Mouse (Mus musculus): Measurements from ENCODE around the gene Fam78a. TPM values are rescaled to one million over a fixed set of nuclear protein-coding genes. Genes with fewer than 3 reads are reported as not detected.

Fam78a gene
- total RNA-seq, 2 experiments from 2014 or later = 6.5 to 10.9 TPM

DNA sequence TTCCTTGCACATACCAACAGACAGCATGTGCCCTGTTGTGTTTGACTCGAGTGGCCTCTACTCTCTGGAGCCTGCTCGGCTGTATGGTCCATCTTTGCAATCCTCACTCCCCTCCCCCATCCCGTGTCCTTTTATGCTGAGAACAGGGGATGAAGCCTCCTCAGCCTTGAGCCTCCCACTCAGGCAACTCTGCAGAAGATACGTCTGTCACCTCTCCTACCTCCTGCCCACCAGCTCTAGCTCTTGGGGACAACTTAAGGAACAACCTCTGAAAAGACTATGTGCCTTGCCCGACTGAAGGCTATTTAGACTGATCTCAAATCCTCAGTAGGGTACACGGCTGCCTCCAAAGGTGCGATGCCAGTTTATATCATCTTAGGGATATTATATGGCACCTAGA is 18.9 kb upstream of the Fam78a start:
- no peak for ATAC-seq (replicated peaks; ENCODE audit: poor library complexity, severe bottlenecking)

GRCm38 (mm10) chr2:32102944-32103343 is 18.3 kb upstream of the Fam78a start:
- no peak for ATAC-seq (replicated peaks; ENCODE audit: poor library complexity, severe bottlenecking)

- no peak for ATAC-seq (replicated peaks; ENCODE audit: poor library complexity, severe bottlenecking)
Observed at GRCm38 (mm10) chr2:32096122-32096420, 11.4 kb upstream of the Fam78a start.

DNA sequence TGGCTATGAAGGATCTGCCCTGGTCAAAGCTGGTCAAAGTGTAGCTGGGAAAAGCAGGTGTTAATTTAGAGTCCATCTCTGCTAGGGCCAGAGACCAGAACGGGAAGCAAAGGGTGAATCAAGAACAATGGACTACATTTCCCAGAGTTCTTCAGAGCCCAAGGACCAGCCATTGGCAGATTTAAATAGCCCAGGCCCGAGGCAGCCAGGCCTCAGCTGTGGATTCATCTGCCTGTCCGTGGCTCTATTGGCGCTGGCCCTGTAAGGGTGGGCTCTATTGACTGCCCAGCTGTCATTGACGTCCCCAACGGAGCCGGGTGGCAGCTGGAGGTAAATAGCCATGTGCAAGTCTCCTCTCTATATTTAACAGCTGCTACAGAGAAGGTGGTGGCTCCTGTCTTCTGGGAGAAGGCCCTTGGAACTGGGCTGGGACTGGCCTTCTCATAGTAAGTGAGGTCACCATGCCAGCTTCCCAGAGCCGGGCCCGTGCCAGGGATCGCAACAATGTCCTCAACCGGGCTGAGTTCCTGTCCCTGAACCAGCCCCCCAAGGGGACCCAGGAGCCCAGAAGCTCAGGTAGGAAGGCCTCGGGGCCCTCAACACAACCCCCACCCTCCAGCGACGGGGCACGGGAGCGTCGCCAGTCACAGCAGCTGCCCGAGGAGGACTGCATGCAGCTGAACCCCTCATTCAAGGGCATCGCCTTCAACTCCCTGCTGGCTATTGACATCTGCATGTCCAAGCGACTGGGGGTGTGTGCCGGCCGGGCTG is 10.9 kb upstream of the Fam78a start, which contains the start of gene Plpp7:
Gene Plpp7, plus strand, starts transcription at position 178 of the 771 bp plus-strand sequence.
- ATAC-seq (replicated peaks; ENCODE audit: poor library complexity, severe bottlenecking) = peak; percentile 76

DNA sequence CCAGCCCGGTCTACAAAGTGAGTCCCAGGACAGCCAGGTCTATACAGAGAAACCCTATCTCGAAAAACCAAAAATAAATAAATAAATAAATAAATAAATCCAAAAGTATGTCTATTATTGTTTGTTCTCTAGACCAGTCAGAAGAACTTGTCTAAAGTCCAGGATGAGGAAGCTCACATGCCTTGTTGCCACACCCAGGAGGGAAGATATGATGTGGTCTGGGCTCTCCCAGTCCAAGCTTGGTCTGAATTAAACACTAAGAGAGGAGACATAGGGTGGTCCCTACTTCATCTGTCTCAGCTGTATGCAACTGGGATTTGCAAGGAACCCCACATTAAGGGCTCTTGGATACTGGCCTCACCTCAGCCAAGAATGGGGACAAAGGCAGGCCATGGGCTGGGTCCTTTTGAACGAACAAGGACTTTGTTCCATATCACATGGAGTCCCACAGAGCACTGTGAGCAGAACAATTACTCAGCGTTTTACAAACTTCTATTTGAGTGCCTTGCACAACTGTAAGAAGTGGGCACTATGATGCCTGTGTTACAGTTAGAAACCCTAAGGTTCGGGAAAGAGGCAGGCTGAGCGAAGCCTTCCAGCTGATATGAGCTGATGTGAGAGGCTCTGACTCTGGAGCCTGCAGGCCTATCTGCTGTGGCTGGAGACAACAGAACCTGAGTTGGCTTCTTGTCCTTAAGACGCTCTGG is 9.5 kb upstream of the Fam78a start:
- no peak for ATAC-seq (replicated peaks; ENCODE audit: poor library complexity, severe bottlenecking)

DNA sequence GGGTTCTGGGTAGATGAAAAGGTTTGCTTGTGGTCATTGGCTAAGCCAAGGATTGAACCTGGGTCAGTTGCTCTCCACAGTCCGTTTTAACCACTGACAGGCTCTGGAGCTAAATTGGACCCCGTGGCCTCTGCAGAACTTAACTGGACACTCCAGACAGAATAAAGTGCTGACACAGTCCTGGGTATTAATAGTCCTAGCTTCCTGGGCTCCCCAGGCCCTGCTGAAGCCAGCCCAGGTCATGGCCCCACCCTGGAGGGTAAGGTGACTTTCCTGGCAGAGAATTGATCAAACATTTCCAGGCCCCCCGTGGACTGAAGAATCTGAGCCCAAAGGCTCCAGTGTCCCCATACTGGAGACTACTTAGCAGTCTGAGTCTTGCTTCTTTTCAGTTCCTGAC is 7.3 kb upstream of the Fam78a start:
- no peak for ATAC-seq (replicated peaks; ENCODE audit: poor library complexity, severe bottlenecking)

DNA sequence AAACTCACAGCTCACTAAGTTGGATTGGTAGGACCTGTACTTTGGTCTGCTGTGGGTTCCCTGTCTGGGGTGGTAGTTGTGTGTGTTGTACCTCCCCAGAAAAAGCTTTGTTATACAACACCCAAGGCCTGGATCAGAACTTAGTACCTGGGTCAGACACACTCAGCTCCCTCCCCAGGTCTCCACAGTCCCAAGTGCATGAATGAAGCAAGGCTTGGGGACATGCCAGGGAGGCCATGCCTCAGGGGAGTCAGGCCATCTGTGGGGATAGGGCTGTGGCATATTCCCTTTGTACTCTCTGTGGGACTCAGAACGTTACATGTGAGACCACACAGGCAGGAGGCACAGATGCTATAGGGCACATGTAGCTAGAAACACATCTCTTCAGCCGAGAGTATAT is 5.5 kb upstream of the Fam78a start:
- ATAC-seq (replicated peaks; ENCODE audit: poor library complexity, severe bottlenecking) = no peak

DNA sequence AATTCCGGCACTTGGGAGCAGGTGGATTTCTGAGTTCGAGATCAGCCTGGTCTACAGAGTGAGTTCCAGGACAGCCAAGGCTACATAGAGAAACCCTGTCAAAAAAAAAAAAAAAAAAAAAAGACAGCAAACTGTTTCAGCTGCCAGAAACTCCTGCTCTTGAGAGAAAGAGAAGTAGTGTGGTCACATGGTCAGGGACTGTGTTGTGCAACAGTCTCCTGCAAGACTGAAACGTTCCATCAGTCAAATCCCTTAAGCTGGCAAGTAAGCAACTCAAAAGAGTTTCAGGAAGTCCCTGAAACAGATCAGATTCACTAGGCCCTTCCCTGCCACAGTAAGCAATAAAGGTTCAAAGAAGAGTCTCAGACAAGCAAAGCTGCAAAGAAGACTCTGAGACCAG is 4.9 kb upstream of the Fam78a start:
- peak; percentile 78 for ATAC-seq (replicated peaks; ENCODE audit: poor library complexity, severe bottlenecking)

GRCm38 (mm10) chr2:32088372-32088981 is 3.8 kb upstream of the Fam78a start:
- ATAC-seq (replicated peaks; ENCODE audit: poor library complexity, severe bottlenecking) = peak; percentile 12

- ATAC-seq (replicated peaks; ENCODE audit: poor library complexity, severe bottlenecking) = no peak
Observed at GRCm38 (mm10) chr2:32087606-32088005, 2.9 kb upstream of the Fam78a start.

- ATAC-seq (replicated peaks; ENCODE audit: poor library complexity, severe bottlenecking) = no peak
Observed at GRCm38 (mm10) chr2:32085231-32085630, 574 bp upstream of the Fam78a start.

DNA sequence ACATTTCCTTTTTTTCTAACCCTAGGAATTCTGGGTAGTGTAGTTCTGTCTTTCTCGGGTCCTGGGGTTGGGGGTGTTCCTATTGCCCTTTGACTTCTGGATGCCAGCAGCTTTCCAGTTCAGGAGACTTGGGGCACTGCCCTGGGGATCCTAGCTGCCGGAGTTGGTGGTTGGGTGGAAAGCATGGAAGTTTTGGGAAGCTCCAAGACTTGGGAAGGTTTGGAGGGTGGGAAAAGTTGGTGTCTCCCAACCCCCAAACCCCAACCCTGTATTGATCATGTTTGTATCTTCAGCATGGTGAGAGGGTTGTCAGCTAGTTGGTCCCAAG is 179 bp upstream of the Fam78a start:
- no peak for ATAC-seq (replicated peaks; ENCODE audit: poor library complexity, severe bottlenecking)

DNA sequence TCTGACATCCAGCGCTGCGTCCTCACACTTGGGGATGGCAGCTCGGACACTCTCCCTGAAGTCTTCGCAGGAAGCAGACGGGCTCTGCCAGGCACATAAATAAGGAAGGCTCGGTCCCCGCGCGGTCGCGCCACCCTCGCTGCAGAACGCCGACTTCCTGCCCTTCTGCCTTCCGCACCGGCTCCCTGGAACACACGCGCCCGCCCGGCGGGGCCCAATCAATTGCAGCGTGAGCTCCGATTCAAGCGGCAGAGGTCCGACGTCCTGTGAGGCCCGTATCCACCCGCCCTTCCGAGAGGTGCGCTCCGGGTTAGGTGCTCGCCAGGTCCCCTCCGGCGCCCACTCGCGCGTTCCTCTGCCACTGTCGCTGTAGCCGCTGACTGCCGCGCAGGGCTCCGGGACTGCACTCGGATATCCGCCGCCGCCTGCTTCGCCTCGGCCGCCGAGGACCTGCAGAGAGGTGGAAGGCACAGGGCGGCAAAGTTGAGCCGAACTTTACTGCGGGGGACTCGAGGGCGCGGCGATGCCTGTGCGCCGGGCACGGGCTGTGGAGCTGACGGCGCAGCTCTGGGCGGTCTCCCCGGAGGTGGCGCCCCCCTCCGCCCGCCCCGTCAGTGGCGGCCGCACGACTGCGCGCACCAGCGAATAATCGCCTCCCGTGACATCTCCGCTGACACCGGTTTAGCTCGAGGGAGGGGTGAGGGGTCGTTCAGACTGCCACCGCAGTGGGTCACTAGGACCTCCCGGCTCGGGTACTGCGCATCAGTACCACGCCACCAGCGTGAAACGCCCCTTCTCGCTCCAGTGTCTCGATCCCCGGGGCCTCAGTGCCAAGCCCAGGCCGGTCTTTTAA is 1.3 kb downstream of the Fam78a start:
- ATAC-seq (replicated peaks; ENCODE audit: poor library complexity, severe bottlenecking) = peak; percentile 33

GRCm38 (mm10) chr2:32082229-32082628 is 2.4 kb downstream of the Fam78a start:
- no peak for ATAC-seq (replicated peaks; ENCODE audit: poor library complexity, severe bottlenecking)

DNA sequence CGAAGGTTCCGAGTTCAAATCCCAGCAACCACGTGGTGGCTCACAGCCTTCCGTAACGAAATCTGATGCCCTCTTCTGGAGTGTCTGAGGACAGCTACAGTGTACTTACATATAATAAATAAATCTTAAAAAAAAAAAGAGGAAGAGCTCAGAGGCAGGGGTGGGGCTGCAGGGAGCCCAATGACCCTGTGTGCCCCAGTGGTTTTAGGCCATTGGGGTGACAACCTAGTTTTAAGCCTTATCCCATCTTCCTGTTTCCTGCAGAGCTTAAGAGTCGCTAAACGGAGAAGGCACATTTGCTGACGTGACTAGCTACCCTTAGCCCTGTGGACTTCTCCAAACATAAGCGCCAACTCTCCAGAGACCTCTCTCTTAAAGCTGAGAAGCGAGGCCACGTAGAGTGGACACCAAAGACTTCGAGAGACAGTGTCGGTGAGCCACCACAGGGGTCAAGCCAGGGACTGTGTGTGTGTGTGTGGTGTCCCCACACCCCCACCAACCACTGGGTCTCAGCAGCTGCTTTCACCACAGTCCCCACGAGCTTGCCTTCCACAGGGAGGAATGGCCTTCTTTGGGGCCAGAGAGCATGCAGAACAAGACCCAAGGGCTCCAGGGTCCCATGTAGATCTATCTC is 3.2 kb downstream of the Fam78a start:
- ATAC-seq (replicated peaks; ENCODE audit: poor library complexity, severe bottlenecking) = peak; percentile 56

GRCm38 (mm10) chr2:32080681-32081080 is 4.0 kb downstream of the Fam78a start:
- no peak for ATAC-seq (replicated peaks; ENCODE audit: poor library complexity, severe bottlenecking)

GRCm38 (mm10) chr2:32079191-32079725 is 5.4 kb downstream of the Fam78a start:
- ATAC-seq (replicated peaks; ENCODE audit: poor library complexity, severe bottlenecking) = no peak

DNA sequence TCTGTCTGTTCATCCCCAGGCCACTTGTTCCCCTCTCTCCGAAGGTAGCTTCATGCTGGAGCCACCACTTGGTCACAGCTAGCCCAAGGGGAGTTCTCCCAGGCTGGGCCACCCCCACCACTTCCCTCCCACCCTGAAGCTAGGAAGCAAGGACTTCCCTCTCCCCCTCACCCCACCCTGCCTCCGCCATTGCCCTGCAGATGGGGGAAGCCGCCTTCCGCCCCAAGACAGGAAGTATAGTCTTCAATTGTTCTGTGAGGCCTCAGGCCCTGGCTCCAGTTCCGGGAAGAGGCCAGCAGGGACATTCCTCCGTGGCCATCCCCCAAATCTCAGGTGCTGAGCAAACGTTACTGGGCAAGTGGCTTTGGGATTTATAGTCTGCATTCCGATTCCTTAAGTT is 6.1 kb downstream of the Fam78a start:
- ATAC-seq (replicated peaks; ENCODE audit: poor library complexity, severe bottlenecking) = peak; percentile 64

DNA sequence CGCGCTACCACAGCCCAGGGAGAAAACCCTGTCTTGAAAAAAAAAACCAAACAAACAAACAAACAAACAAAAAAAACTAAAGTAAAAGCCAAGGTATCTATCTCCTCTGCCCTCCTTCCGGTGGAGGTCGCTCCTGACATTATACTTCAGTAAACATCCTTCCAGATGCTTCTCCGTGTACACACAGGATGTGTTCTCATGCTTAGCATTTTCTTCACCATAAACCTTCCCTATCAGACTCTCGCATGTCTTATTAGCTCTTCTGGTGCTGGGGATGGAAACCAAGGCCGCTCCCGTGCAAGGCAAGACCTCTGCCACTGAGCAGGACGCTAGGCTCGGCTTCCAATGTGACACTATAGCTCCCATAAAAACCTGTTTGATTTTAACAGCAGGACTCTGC is 6.9 kb downstream of the Fam78a start:
- ATAC-seq (replicated peaks; ENCODE audit: poor library complexity, severe bottlenecking) = no peak

- no peak for ATAC-seq (replicated peaks; ENCODE audit: poor library complexity, severe bottlenecking)
Observed at GRCm38 (mm10) chr2:32075368-32075767, 9.3 kb downstream of the Fam78a start.

All from granulocyte monocyte progenitor cell, adult 5-6 weeks (primary cell).